Mouse (Mus musculus): ENCODE results near the gene Anapc16. TPM values are rescaled to one million over a fixed set of nuclear protein-coding genes. Genes with fewer than 3 reads are reported as not detected.
"Not testable (repeated sequence)": the region's sequence is repeated elsewhere in the genome, so short reads cannot be mapped to it uniquely, and the experiment has no call there.

The Anapc16 gene
- polyA plus RNA-seq, 1 experiment from 2014 or later, result 84.1 TPM

DNA sequence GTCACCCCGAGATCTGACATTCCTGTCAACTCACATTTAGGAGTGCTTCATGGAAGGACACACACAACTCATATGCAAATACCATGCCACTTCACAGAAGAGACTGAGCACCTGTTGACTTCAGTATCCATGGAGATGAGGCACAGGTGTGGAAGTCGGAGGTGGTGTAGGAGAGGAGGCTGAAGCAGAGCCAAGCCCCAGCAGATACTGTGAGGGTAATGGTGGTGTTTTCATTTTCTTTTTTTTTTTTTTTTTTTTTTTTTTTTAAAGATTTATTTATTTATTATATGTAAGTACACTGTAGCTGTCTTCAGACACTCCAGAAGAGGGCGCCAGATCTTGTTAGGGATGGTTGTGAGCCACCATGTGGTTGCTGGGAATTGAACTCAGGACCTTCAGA is 9.1 kb downstream of the Anapc16 start:
- not testable (repeated sequence) for H3K9ac ChIP-seq (ENCODE audit: low read depth, low read length); H3K27me3 ChIP-seq (ENCODE audit: control insufficient read depth, insufficient read depth, low read length); ATAC-seq (replicated peaks; ENCODE audit: insufficient number of reproducible peaks, low FRiP score, low TSS enrichment); H3K4me3 ChIP-seq (ENCODE audit: low read depth, low read length); H3K4me2 ChIP-seq; H3K9me3 ChIP-seq (replicated peaks; ENCODE audit: control insufficient read depth, low read length); H3K36me3 ChIP-seq (ENCODE audit: control insufficient read depth, insufficient read depth, low read length); H3K27ac ChIP-seq (ENCODE audit: low read depth, low read length)
- H3K4me1 ChIP-seq (ENCODE audit: control insufficient read depth, insufficient read depth, low read length), result peaks cover 13% of the 10 kb centered on the region
- 88% methylated on average over 2 of the region's 3 CpGs for WGBS (ENCODE audit: insufficient replicate concordance)

DNA sequence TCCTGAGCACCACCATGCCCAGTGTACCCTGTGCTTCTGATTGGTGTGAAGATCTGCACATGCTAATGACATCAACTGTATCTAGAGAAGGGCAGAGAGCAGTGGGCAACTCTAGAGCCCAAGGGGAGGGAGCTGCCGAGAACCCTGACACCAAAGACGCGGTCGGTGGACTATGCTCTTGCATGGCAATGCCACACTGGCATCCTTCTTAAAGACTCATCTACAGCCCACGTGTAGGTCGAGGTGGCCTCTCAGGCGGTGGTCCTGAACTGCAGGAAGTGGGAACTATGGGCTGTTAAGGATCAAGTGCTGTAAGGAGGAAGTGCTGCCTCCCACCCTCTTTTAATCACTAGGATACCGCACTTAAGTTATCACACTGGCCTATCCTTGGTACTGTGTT is 10.9 kb downstream of the Anapc16 start:
- H3K27me3 ChIP-seq (ENCODE audit: control insufficient read depth, insufficient read depth, low read length), result no peaks in the 10 kb centered on the region
- WGBS (ENCODE audit: insufficient replicate concordance), result 66% methylated on average over 8 of the region's 8 CpGs
- no peak for ATAC-seq (replicated peaks; ENCODE audit: insufficient number of reproducible peaks, low FRiP score, low TSS enrichment)
- no peak overlapping the region for H3K27ac ChIP-seq (ENCODE audit: low read depth, low read length)
- peaks cover 14% of the 10 kb centered on the region for H3K36me3 ChIP-seq (ENCODE audit: control insufficient read depth, insufficient read depth, low read length)
- no peaks in the 10 kb centered on the region for H3K9me3 ChIP-seq (replicated peaks; ENCODE audit: control insufficient read depth, low read length)
- H3K4me2 ChIP-seq, result no peak overlapping the region
- peaks cover 13% of the 10 kb centered on the region for H3K4me1 ChIP-seq (ENCODE audit: control insufficient read depth, insufficient read depth, low read length)
- H3K9ac ChIP-seq (ENCODE audit: low read depth, low read length), result no peak overlapping the region
- no peak overlapping the region for H3K4me3 ChIP-seq (ENCODE audit: low read depth, low read length)

DNA sequence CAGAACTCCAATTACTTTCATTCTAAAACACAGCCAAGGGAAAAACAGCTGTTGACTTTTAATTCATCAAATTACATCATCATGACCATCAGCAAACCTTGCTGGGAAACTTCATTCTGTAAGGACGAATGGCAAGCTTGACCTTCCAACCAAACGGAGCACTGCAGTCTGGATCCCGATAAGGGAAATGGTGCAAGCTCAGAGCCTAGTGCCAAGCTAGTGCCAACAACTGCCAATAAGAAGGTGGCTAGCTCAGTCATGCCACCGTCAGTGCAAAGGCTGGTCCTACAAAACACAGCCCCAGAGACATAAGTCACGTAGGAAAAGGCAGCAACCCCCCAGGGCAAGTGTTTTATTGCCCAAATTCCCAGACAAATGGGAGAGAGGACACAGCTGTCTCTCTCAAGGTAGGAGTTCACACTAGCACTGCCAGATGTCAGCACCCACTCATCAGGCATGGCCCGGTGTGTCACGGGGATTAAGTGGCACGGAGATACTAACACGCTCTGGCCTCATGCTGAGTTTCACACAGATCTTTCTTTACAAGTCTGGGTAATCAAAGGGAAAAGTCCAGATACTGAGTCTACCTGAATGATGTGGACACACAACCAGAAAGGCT is 11.6 kb downstream of the Anapc16 start:
- Histone ChIP-seq H3K27me3 (ENCODE audit: control insufficient read depth, insufficient read depth, low read length) (no peaks in the 10 kb centered on the region), H3K4me1 (ENCODE audit: control insufficient read depth, insufficient read depth, low read length) (peaks cover 13% of the 10 kb centered on the region), H3K4me3 (ENCODE audit: low read depth, low read length) (no peak overlapping the region), H3K27ac (ENCODE audit: low read depth, low read length) (no peak overlapping the region), H3K9ac (ENCODE audit: low read depth, low read length) (no peak overlapping the region), H3K9me3 (replicated peaks; ENCODE audit: control insufficient read depth, low read length) (no peaks in the 10 kb centered on the region), H3K36me3 (ENCODE audit: control insufficient read depth, insufficient read depth, low read length) (peaks cover 17% of the 10 kb centered on the region), H3K4me2 (no peak overlapping the region)
- no peak for ATAC-seq (replicated peaks; ENCODE audit: insufficient number of reproducible peaks, low FRiP score, low TSS enrichment)
- 61% methylated on average over 9 of the region's 9 CpGs for WGBS (ENCODE audit: insufficient replicate concordance)

DNA sequence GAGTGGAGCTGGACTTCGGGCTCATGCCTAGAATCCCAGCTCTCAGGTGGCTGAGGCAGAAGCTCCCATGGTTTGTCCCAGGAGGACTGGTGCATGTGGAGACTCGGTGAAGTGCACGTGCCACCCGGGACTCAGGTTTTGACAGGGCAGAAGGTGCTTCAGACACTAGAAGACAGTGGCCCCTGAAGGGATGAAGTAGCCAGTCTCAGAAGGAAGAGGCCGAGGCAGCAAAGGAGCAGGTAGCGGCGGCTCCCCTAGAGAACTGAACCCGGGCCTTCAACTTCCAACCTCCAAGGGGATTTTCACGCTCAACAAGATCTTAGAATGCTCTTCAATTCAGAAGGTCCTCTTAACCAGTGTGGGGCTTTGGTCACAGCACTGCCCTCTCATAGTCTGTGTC is 12.5 kb downstream of the Anapc16 start:
- Histone ChIP-seq H3K4me3 (ENCODE audit: low read depth, low read length) (no peak overlapping the region), H3K4me2 (no peak overlapping the region), H3K27me3 (ENCODE audit: control insufficient read depth, insufficient read depth, low read length) (no peaks in the 10 kb centered on the region), H3K9me3 (replicated peaks; ENCODE audit: control insufficient read depth, low read length) (no peaks in the 10 kb centered on the region), H3K36me3 (ENCODE audit: control insufficient read depth, insufficient read depth, low read length) (peaks cover 17% of the 10 kb centered on the region), H3K9ac (ENCODE audit: low read depth, low read length) (no peak overlapping the region), H3K4me1 (ENCODE audit: control insufficient read depth, insufficient read depth, low read length) (peaks cover 13% of the 10 kb centered on the region), H3K27ac (ENCODE audit: low read depth, low read length) (no peak overlapping the region)
- no peak for ATAC-seq (replicated peaks; ENCODE audit: insufficient number of reproducible peaks, low FRiP score, low TSS enrichment)
- WGBS (ENCODE audit: insufficient replicate concordance), result 93% methylated on average over 9 of the region's 9 CpGs

DNA sequence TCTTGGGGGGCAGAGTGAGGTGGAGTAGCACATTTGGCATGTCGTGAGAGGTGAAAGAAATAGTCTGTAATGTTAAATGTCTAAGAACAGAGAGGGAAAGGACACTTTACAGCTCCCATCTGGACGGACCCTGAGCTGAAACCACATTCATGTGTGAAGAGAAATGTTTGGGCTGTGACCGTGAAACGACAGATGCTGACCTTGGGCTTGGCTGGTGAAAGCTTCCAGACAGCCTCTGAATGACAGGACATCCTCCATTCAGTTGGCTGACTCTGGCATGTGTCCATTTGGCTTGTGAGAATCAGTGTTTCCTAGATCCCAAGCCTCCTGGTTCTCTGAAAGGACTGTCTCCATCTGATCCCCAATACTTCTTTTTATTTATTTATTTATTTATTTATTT is 14.9 kb downstream of the Anapc16 start:
- Histone ChIP-seq H3K4me2 (no peak overlapping the region), H3K36me3 (ENCODE audit: control insufficient read depth, insufficient read depth, low read length) (peaks cover 14% of the 10 kb centered on the region; the same call in 1 of the 2 replicates), H3K27me3 (ENCODE audit: control insufficient read depth, insufficient read depth, low read length) (no peaks in the 10 kb centered on the region), H3K27ac (ENCODE audit: low read depth, low read length) (no peak overlapping the region), H3K9ac (ENCODE audit: low read depth, low read length) (no peak overlapping the region), H3K4me1 (ENCODE audit: control insufficient read depth, insufficient read depth, low read length) (peaks cover 13% of the 10 kb centered on the region), H3K9me3 (replicated peaks; ENCODE audit: control insufficient read depth, low read length) (no peaks in the 10 kb centered on the region), H3K4me3 (ENCODE audit: low read depth, low read length) (no peak overlapping the region)
- 65% methylated on average over 4 of the region's 4 CpGs for WGBS (ENCODE audit: insufficient replicate concordance)
- ATAC-seq (replicated peaks; ENCODE audit: insufficient number of reproducible peaks, low FRiP score, low TSS enrichment), result no peak

DNA sequence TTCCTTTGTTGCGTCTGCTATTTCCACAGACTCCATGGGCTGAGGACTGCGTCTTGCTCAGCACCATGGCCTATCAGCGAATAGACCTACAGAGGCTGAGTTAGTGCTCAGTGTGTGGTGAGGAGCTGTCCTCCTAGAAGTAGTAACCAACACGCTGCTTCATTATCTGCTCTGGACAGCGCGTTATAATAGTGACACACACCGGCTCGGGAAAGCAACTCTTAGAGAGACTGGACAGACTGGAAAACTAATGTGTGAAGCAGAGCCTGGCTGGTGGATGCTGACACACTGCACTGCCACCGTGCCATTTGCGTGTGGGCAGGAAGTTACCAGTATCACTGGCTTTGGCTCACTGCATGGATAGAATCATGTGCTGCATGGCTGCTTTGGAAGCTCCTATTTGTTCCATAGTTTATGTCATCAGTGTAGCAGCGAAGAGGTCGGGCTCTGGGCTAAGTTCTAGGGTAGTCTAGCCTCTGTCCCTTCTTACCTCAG is 20.5 kb downstream of the Anapc16 start:
- no peak overlapping the region for H3K27ac ChIP-seq (ENCODE audit: low read depth, low read length)
- H3K9ac ChIP-seq (ENCODE audit: low read depth, low read length), result no peak overlapping the region
- no peak overlapping the region for H3K4me3 ChIP-seq (ENCODE audit: low read depth, low read length)
- no peak overlapping the region for H3K4me2 ChIP-seq
- peaks cover 26% of the 10 kb centered on the region for H3K4me1 ChIP-seq (ENCODE audit: control insufficient read depth, insufficient read depth, low read length)
- no peaks in the 10 kb centered on the region for H3K9me3 ChIP-seq (replicated peaks; ENCODE audit: control insufficient read depth, low read length)
- no peak for ATAC-seq (replicated peaks; ENCODE audit: insufficient number of reproducible peaks, low FRiP score, low TSS enrichment)
- peaks cover 9% of the 10 kb centered on the region; the same call in 1 of the 2 replicates for H3K36me3 ChIP-seq (ENCODE audit: control insufficient read depth, insufficient read depth, low read length)
- WGBS (ENCODE audit: insufficient replicate concordance), result 68% methylated on average over 12 of the region's 12 CpGs
- no peaks in the 10 kb centered on the region for H3K27me3 ChIP-seq (ENCODE audit: control insufficient read depth, insufficient read depth, low read length)

DNA sequence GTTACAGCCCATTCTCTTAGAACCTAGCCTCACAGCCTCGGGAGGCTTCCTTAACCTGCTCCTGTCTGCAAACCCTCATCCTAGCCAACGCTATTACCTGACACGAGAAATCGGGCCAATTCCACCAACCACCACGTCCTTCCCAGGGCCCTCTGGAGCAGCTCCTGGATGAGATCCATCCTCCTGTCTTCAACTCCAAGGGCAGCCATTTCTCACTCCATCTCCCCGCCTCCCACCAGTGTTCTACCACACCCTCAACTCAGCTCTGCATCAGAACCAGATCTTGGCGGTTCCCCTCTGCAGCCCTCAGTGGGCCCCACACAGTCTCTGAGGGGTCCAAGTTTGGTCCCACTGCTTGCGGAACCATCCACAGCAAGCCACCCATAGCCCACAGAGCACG is 21.1 kb downstream of the Anapc16 start:
- Histone ChIP-seq H3K4me2 (no peak overlapping the region), H3K9ac (ENCODE audit: low read depth, low read length) (no peak overlapping the region), H3K9me3 (replicated peaks; ENCODE audit: control insufficient read depth, low read length) (no peaks in the 10 kb centered on the region), H3K36me3 (ENCODE audit: control insufficient read depth, insufficient read depth, low read length) (peaks cover 6% of the 10 kb centered on the region; the same call in 1 of the 2 replicates), H3K4me3 (ENCODE audit: low read depth, low read length) (no peak overlapping the region), H3K27me3 (ENCODE audit: control insufficient read depth, insufficient read depth, low read length) (no peaks in the 10 kb centered on the region), H3K27ac (ENCODE audit: low read depth, low read length) (no peak overlapping the region), H3K4me1 (ENCODE audit: control insufficient read depth, insufficient read depth, low read length) (peaks cover 26% of the 10 kb centered on the region)
- 0 out of 2 replicates have a peak, but pooled peaks have one; percentile 9 for ATAC-seq (replicated peaks; ENCODE audit: insufficient number of reproducible peaks, low FRiP score, low TSS enrichment)
- 73% methylated on average over 9 of the region's 9 CpGs for WGBS (ENCODE audit: insufficient replicate concordance)

DNA sequence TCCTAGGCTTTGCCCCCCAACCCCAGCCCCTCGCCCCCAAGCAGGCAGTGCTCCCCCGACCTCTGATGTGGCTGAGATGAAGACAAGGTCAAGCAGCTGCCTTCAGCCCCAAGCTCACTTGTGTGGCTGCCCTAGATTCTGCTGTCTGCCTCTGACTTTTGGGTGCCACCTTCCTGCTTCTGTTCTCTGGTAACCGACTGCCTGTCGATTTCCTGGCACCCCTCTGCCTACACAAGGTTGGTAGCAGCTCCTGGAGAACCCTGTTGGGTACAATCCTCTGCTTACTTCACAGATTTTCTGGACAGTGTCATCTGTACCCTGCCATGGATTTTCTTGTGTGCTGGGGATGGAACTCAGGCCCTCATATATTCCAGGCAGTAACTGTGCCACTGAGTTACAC is 21.6 kb downstream of the Anapc16 start:
- H3K27me3 ChIP-seq (ENCODE audit: control insufficient read depth, insufficient read depth, low read length), result no peaks in the 10 kb centered on the region
- H3K9ac ChIP-seq (ENCODE audit: low read depth, low read length), result 0 out of 2 replicates have a peak overlapping the region, but pooled peaks have one; percentile 18
- H3K4me2 ChIP-seq, result no peak overlapping the region
- H3K4me1 ChIP-seq (ENCODE audit: control insufficient read depth, insufficient read depth, low read length), result peaks cover 26% of the 10 kb centered on the region
- 0 out of 2 replicates have a peak, but pooled peaks cover 3% of the 10 kb centered on the region for H3K36me3 ChIP-seq (ENCODE audit: control insufficient read depth, insufficient read depth, low read length)
- WGBS (ENCODE audit: insufficient replicate concordance), result 68% methylated on average over 4 of the region's 4 CpGs
- H3K9me3 ChIP-seq (replicated peaks; ENCODE audit: control insufficient read depth, low read length), result no peaks in the 10 kb centered on the region
- no peak overlapping the region; the same call in 1 of the 2 replicates for H3K27ac ChIP-seq (ENCODE audit: low read depth, low read length)
- H3K4me3 ChIP-seq (ENCODE audit: low read depth, low read length), result no peak overlapping the region
- no peak for ATAC-seq (replicated peaks; ENCODE audit: insufficient number of reproducible peaks, low FRiP score, low TSS enrichment)

DNA sequence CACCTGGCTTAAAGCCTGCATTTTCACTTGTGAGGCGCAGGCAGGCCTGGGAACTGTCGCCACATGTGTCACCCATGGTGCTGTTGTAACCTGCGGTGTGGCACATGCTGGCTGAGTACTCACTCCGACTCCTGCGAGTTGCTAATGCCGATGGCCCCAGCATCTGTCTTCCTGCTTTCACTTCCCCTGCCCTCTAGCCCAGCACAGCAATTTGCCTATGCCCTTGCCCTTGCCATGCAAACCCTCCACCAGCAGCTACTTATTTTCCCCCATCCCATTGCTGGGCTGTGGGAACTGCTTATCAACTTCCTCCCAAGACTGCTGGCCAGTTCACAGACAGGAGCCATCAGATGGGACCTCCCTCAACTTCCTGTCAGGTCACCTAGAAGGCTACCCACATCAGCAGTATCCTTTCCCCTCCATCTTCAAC is 22.1 kb downstream of the Anapc16 start:
- Histone ChIP-seq H3K4me3 (ENCODE audit: low read depth, low read length) (no peak overlapping the region), H3K27ac (ENCODE audit: low read depth, low read length) (peak overlapping the region; percentile 22; the same call in 1 of the 2 replicates), H3K9ac (ENCODE audit: low read depth, low read length) (0 out of 2 replicates have a peak overlapping the region, but pooled peaks have one; percentile 10), H3K36me3 (ENCODE audit: control insufficient read depth, insufficient read depth, low read length) (0 out of 2 replicates have a peak, but pooled peaks cover 2% of the 10 kb centered on the region), H3K4me1 (ENCODE audit: control insufficient read depth, insufficient read depth, low read length) (peaks cover 26% of the 10 kb centered on the region), H3K4me2 (no peak overlapping the region), H3K27me3 (ENCODE audit: control insufficient read depth, insufficient read depth, low read length) (no peaks in the 10 kb centered on the region), H3K9me3 (replicated peaks; ENCODE audit: control insufficient read depth, low read length) (no peaks in the 10 kb centered on the region)
- WGBS (ENCODE audit: insufficient replicate concordance), result 67% methylated on average over 6 of the region's 6 CpGs
- no peak for ATAC-seq (replicated peaks; ENCODE audit: insufficient number of reproducible peaks, low FRiP score, low TSS enrichment)

Data from heart, embryonic 11.5 days (tissue).